Mouse (Mus musculus) c-Kit-positive CD71-negative TER-119-negative erythroid progenitor cells, embryonic 14.5 days (primary cell): ENCODE results near the gene Nadsyn1.
A peak's percentile ranks its signal among the peaks of the same experiment; 100 is the strongest.

ENCODE experiments used
- DNase-seq: peaks from one replicate; pipeline ENCODE4 v3.0.0-alpha.2; 2013; ENCODE audit warnings: low read depth

The Nadsyn1 gene

GRCm38 (mm10) chr7:143753990-143754715 lies 68.5 kb downstream of the Nadsyn1 start:
- DNase-seq = peak; percentile 58

- DNase-seq = no peak
Measured at GRCm38 (mm10) chr7:143752606-143753005, 70.0 kb downstream of the Nadsyn1 start.

DNA sequence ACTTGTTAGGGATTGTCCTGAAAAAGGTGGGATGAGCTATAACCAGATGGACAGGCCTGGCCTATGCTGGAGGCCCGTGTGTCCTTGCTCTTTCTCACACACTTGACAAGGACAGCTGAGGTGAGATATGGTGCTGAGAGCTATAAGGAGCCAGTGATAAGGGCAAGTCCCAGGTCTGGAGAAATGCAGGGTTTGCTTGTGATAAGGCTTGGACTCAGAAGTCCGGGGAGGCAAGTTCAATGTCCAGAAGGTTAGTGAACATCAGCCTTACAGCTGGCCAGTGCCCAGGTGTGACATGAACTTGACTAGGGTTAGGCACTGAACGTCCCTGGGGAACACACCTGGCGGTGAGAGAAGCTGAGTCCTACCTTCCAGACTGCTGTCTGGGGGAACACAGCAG lies 70.6 kb downstream of the Nadsyn1 start:
- DNase-seq = no peak

DNA sequence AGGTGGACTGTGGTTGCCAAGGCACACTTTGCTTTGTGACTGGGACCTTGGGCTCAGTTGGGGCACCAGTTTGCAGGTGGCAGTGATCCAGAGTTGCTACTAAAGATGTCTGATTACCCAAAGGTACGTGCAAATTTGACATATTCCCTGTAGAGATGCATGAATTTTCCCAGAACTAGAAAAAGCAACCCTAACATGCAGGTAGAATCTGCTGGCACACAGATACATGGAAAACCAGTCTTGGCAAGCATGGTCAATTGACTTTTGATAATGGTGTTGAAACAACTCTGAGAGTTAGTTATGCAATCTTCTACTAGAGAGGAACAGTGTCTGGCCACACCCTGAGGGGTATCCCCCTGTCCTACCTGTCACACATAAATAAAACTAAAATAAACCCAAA lies 71.3 kb downstream of the Nadsyn1 start:
- no peak for DNase-seq

- DNase-seq = no peak
Measured at GRCm38 (mm10) chr7:143749045-143749444, 73.6 kb downstream of the Nadsyn1 start.

DNA sequence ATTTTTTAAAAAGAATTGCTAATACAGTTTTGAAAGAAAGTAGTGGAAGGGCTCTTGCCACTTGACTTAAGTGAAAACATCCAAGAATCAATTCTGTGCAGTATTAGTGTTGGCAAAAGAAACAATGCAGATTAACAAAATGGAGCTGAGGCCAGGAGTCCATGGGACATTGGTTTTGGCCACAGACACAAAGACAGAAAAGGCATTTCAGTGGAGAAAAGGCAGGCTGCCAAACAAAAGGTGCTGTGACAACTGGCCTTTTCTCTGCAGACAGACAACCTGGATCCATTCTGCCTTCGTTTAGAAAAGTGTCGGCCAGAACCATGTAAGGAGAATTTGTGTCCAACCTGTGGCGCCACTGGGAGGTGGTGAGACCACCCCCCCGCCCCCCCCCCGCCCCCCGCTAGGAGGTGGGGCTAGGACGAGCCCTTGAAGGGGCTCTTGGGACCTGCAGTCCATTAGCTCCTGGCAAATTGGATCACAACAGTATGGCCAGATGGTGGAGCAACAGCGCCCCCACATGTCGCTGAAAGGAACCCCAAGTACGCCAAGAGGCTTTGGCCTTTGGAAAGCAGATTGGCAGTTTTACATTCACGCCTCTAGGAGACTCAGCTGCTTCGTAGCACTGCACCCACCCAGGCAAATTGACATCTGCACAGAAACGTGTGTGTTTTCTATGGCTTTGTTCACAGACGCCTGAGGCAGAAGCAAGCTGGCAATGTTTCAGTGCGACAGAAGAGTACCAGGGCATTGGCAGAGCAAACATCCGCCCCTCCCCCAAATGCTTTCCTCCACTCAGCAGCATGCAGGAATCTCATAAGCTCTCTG lies 74.4 kb downstream of the Nadsyn1 start:
- DNase-seq = peak; percentile 77
